Mouse (Mus musculus) left cerebral cortex, adult 9 months (tissue): ENCODE data around the gene Olfr270.
A peak's percentile ranks its signal among the peaks of the same experiment; 100 is the strongest.

Source experiments
- DNase-seq, 2 experiments: peaks; one replicate each; pipeline ENCODE4 v3.0.0; 2022; ENCODE audit warnings: low spot score in 2 of 2

Olfr270 gene

GRCm38 (mm10) chr4:52964247-52964646, at the start of gene Olfr270:
Olfr270 (plus strand) TSS chr4:52964547.
- no peak for DNase-seq

GRCm38 (mm10) chr4:52916659-52917310, 47.6 kb upstream of the Olfr270 start:
- DNase-seq = no peak

- no peak for DNase-seq
Measured at GRCm38 (mm10) chr4:52917311-52917688, 47.0 kb upstream of the Olfr270 start.

GRCm38 (mm10) chr4:52919078-52919477, 45.3 kb upstream of the Olfr270 start, which contains the start of gene Olfr272:
Olfr272 (minus strand) TSS chr4:52919178.
- DNase-seq = no peak

- no peak for DNase-seq
Measured at GRCm38 (mm10) chr4:52930480-52930879, 33.9 kb upstream of the Olfr270 start.

GRCm38 (mm10) chr4:52946665-52947064, 17.7 kb upstream of the Olfr270 start:
- DNase-seq = no peak

GRCm38 (mm10) chr4:52949005-52949404, 15.3 kb upstream of the Olfr270 start:
- no peak for DNase-seq

- peak; percentile 3 to 70 for DNase-seq
Measured at GRCm38 (mm10) chr4:52958693-52959092, 5.7 kb upstream of the Olfr270 start.

- no peak for DNase-seq
Measured at GRCm38 (mm10) chr4:52985216-52985615, 20.9 kb downstream of the Olfr270 start.

GRCm38 (mm10) chr4:52986266-52986665, 21.9 kb downstream of the Olfr270 start:
- DNase-seq = no peak

- no peak for DNase-seq
Measured at GRCm38 (mm10) chr4:52989248-52989647, 24.9 kb downstream of the Olfr270 start, which contains the start of gene Nipsnap3a. Nipsnap3a (plus strand) TSS chr4:52989272.

- DNase-seq = no peak
Measured at GRCm38 (mm10) chr4:52999449-52999848, 35.1 kb downstream of the Olfr270 start.

GRCm38 (mm10) chr4:53000154-53000553, 35.8 kb downstream of the Olfr270 start:
- DNase-seq = no peak

GRCm38 (mm10) chr4:53009183-53009582, 44.8 kb downstream of the Olfr270 start:
- no peak for DNase-seq

- no peak for DNase-seq
Measured at GRCm38 (mm10) chr4:53009871-53010270, 45.5 kb downstream of the Olfr270 start.

- peak; percentile 85 to 95 for DNase-seq
Measured at GRCm38 (mm10) chr4:53011732-53012361, 47.5 kb downstream of the Olfr270 start, which contains the start of gene Nipsnap3b. Nipsnap3b (plus strand) TSS chr4:53011880.

GRCm38 (mm10) chr4:53014421-53014820, 50.1 kb downstream of the Olfr270 start:
- no peak for DNase-seq

GRCm38 (mm10) chr4:53015024-53015423, 50.7 kb downstream of the Olfr270 start:
- DNase-seq = no peak

GRCm38 (mm10) chr4:53018392-53018791, 54.0 kb downstream of the Olfr270 start:
- no peak for DNase-seq
